Mouse (Mus musculus) layer of hippocampus, postnatal 25 days (tissue): Measurements from ENCODE around the gene Csrnp1. TPM values are rescaled to one million over a fixed set of nuclear protein-coding genes. Genes with fewer than 3 reads are reported as not detected.

Source experiments
- DNase-seq, 2 experiments: peaks; one replicate each; pipeline ENCODE4 v3.0.0; 2022; ENCODE audit warnings: mixed read lengths in 2 of 2, low spot score in 1 of 2; ENCODE audit errors: extremely low spot score in 1 of 2
- total RNA-seq, 2 experiments: library from RNA; stranded (reverse); gene quantifications; 2 replicates each; pipeline ENCODE4 v1.2.3; 2021

Gene Csrnp1
- total RNA-seq, 2 experiments from 2014 or later, result 14.5 to 15.9 TPM

GRCm38 (mm10) chr9:120005936-120006335, 21.5 kb upstream of the Csrnp1 start:
- no peak for DNase-seq

GRCm38 (mm10) chr9:120002893-120003292, 18.4 kb upstream of the Csrnp1 start:
- DNase-seq, result no peak

GRCm38 (mm10) chr9:120001945-120002725, 17.7 kb upstream of the Csrnp1 start:
- DNase-seq, result peak in 1 of 2 experiments; percentile 35

- no peak for DNase-seq
These were observed 16.3 kb upstream of the Csrnp1 start for GRCm38 (mm10) chr9:120000761-120001160.

- no peak for DNase-seq
These were observed 15.2 kb upstream of the Csrnp1 start for GRCm38 (mm10) chr9:119999636-120000035.

- DNase-seq, result no peak
These were observed 14.3 kb upstream of the Csrnp1 start for GRCm38 (mm10) chr9:119998776-119999175.

GRCm38 (mm10) chr9:119996080-119996479, 11.6 kb upstream of the Csrnp1 start:
- no peak for DNase-seq

- DNase-seq, result no peak
These were observed 9.7 kb upstream of the Csrnp1 start for GRCm38 (mm10) chr9:119994207-119994606.

- no peak for DNase-seq
These were observed 8.8 kb upstream of the Csrnp1 start for GRCm38 (mm10) chr9:119993092-119993844.

- no peak for DNase-seq
These were observed 6.9 kb upstream of the Csrnp1 start for GRCm38 (mm10) chr9:119991310-119991709.

- no peak for DNase-seq
These were observed 3.8 kb upstream of the Csrnp1 start for GRCm38 (mm10) chr9:119988304-119988703.

- DNase-seq, result no peak
These were observed 1.6 kb upstream of the Csrnp1 start for GRCm38 (mm10) chr9:119985881-119986574.

- peak; percentile 76 for DNase-seq
These were observed 598 bp downstream of the Csrnp1 start for GRCm38 (mm10) chr9:119983585-119984535.

- peak in 1 of 2 experiments; percentile 34 for DNase-seq
These were observed 1.4 kb downstream of the Csrnp1 start for GRCm38 (mm10) chr9:119982956-119983551.

GRCm38 (mm10) chr9:119982241-119982811, 2.1 kb downstream of the Csrnp1 start:
- peak in 1 of 2 experiments; percentile 15 for DNase-seq

GRCm38 (mm10) chr9:119981183-119982179, 3.0 kb downstream of the Csrnp1 start:
- DNase-seq, result peak in 1 of 2 experiments; percentile 26

GRCm38 (mm10) chr9:119980770-119981182, 3.7 kb downstream of the Csrnp1 start:
- no peak for DNase-seq

- DNase-seq, result no peak
These were observed 4.7 kb downstream of the Csrnp1 start for GRCm38 (mm10) chr9:119979749-119980148.
